Mouse (Mus musculus) bone marrow, adult 2 months (tissue): ENCODE data around the gene Atg16l1.

Source experiments
- CTCF ChIP-seq: fragments of 200-500 bp; IDR thresholded peaks from 2 replicates; pipeline ENCODE4 v1.5.1; 2011; ENCODE audit warnings: low read length, control low read depth; ENCODE audit not compliant: control insufficient read depth, insufficient read depth
- POLR2A ChIP-seq: fragments of 200-500 bp; IDR thresholded peaks from 2 replicates; pipeline ENCODE4 v1.6.1; 2011; ENCODE audit warnings: low read depth, mild to moderate bottlenecking, control low read depth, low read length, borderline replicate concordance; ENCODE audit not compliant: control insufficient read depth

GRCm38 (mm10) chr1:87825991-87826390 lies 70.3 kb downstream of the Atg16l1 start:
- TF ChIP-seq CTCF (no peak), POLR2A (no peak)
